Mouse (Mus musculus): ENCODE measurements around the gene Dstyk.

- peak; percentile 98 for TF ChIP-seq CTCF (IDR thresholded peaks at IDR 0.05)
- TF ChIP-seq EP300 (IDR thresholded peaks at IDR 0.05) = peak; percentile 85
Measured at GRCm38 (mm10) chr1:132367692-132368506, 49.5 kb upstream of the Dstyk start.
